Mouse (Mus musculus) activated CD4-positive, CD25-positive, alpha-beta regulatory T cell, adult 4 months (primary cell): ENCODE measurements at regions not wholly inside any gene's neighbourhood (a gene's known extent, or its start where the extent isn't known, plus 50 kb on each side); places are given as distances from the start of the nearest gene placed in this dataset.
A peak's percentile ranks its signal among the peaks of the same experiment; 100 is the strongest.

Experiments
- ATAC-seq: one replicate; pipeline ENCODE4 v1.8.0; 2017

GRCm38 (mm10) chr10:97282841-97283496 is 196.4 kb upstream of the Dcn start:
- ATAC-seq, result no peak

GRCm38 (mm10) chr10:97304791-97305355 is 174.5 kb upstream of the Dcn start:
- ATAC-seq, result no peak

- no peak for ATAC-seq
Observed at GRCm38 (mm10) chr10:97309580-97309979, 169.8 kb upstream of the Dcn start.

DNA sequence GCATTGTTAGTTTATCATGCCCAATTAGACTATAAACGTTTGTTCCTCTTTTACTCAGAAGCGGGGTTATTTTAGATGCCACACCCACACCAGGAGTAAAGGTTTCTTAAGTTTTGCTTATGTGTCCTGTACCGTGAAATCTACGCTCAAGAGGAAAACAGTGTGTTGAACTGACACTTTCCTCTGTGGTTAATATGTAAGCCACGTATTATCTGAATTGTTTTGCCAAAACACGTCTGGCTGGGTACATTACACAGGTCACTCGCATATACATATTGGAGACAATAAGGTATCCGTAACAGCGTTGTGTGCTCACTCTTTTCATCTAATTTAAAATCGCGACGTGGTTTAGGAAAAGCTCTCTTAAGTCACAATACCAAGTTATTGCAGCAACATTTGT is 166.9 kb upstream of the Dcn start:
- ATAC-seq, result no peak

DNA sequence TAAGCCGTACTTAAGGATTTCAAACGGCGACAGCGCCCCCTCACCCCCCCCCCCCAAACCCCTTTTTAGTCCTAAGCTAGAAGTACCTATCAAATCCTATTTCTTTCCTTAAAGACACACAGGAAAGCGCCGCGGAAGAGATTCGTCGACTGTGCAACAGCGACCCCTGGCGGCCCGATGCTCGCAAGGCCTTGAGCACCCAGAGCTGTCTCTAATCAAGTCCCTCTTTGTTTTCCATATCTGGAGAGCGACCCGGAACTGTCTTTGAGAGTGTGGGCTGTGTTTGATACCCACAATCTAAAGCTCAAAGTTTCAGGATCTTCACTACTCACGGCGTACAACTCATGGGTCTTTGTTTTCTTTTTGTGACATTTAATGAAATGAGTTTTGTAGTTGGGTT is 166.4 kb upstream of the Dcn start:
- ATAC-seq, result peak; percentile 71

DNA sequence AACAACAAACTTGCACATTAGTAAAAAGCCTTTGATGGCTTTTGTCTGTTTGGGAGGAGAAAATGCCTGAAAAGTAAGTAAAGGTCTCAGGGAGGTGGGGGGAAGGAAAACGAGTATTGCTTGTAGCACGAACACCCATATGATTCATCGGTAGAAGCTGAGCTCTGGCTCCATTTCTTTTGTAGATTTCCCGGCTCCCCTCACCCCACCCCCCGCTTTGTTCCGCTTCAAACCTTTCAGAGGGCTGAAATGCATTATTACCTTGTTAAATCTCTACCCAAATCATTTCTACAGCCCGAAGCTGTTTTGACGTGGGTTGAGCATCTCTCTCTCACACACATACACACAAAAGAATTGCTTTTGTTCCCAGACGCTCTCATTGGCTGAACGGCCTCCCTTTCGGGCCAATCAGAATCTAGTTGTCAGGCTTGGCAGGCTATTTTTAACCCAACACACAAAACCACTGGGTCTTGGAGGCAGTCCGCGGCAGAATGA is 166.0 kb upstream of the Dcn start:
- peak; percentile 95 for ATAC-seq

DNA sequence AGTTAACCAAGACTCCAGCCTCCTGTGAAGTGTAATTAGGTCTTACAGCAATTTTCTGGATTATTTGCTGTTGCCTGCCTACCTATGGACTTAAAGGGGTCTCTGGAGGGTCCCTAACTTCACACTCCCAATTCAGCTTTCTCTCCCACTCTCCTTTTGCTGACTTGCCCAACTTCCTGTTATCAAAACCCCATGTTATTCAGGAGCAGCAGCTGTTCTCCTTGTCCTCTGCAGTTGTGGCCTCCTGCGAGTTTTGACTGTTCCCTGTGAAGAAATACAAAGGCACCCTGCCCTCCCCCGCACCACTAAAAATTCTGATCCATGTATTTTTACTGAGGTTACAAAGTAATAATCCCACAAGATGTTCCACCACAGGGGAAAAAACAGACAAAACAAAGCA is 146.8 kb upstream of the Dcn start:
- no peak for ATAC-seq

DNA sequence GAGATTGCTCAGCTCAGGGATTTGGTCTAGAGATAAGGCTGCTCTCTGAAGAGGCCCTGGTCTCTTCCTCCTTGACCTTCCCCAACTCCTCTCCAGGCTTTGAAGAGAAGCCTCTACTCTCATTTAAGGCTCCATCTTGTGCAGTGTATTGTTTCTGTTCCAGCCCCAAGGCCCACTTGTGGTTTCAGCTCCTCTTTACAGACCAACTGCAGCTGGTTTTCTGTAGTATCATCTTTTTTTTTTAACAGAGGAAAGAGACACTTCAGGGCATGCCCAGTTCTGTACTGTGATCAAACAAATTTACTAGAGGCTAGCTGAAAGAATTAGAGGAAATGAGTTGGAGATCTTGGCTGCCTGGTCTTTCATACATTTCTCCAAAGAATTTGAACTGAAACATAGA is 145.4 kb upstream of the Dcn start:
- ATAC-seq, result no peak

DNA sequence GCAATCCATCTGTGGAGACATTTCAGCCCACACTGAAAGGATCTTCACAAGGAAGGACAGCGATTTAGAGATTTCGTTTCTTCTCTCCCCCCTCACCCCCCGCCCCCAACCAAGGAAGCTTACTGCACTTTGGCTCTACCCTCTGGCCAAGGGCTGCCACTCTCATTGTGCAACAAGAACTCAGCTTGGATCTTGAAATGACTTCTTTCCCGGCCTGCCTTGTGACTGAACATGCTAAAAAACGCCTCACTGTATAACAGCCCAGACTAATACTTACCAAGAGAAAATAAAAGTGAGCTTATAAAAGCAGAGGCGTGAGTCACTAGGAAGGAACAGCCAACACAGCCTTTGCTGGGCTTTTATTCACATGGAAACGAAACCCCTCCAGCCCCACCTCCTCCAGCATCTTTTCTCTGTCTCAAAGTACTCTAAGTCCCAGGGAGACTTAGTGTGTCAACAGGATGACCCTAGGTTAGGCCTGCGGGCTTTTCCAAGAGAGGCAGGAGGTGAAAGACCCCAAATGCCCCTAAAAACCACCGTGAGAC is 144.7 kb upstream of the Dcn start:
- ATAC-seq, result no peak

DNA sequence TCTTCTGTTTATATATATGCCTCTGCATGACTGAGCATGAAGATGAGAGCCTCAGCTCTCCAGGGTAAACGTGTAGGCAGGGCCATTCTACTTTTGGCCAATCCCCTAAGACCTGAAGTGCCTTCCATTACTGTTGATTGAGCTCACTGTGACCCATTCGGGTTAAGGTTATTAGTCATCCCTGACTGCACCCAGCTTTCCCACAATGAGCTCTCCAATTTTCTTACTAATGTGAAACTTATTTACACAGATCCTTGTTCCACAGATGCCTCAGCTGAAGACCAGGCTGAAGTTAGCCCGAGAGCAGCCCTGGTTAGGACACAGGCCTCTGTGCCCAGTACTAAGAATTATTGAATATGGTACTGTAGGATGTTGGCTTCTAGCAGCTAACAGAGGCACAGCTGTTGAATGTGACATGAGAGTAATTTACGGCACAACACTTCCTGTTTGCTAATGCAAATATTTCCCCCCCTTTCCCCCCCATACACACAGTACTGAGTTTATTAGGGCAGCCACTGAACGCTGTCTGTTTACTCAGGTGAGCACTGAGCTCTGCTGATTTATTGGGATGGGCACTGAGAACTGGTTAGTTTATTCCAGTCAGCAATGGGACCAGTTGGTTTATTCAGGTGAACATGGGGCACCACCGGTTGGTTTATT is 141.2 kb upstream of the Dcn start:
- no peak for ATAC-seq

GRCm38 (mm10) chr10:97339866-97340706 is 139.3 kb upstream of the Dcn start:
- ATAC-seq, result no peak

- peak; percentile 90 for ATAC-seq
Observed at GRCm38 (mm10) chr10:97345347-97345746, 134.1 kb upstream of the Dcn start.

GRCm38 (mm10) chr10:97346949-97347348 is 132.5 kb upstream of the Dcn start:
- ATAC-seq, result no peak

DNA sequence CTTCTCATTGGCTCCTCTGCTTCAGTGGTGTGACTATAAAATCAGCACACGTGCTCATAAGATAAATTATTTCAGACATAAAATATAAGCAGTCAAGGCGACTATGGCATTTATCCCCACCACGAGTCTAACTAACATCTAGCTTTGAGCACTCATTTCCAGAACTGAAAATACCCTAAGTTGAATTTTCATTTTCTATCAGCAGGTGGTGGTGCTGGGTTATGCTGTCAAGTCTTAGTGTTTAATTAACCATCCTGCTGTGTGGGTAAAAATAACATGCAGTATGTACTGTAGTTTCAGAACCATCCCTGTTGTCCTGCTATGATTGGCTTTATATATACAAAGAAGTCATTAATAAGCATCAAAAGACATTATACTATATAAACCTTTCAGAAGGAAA is 110.8 kb upstream of the Dcn start:
- ATAC-seq, result no peak

DNA sequence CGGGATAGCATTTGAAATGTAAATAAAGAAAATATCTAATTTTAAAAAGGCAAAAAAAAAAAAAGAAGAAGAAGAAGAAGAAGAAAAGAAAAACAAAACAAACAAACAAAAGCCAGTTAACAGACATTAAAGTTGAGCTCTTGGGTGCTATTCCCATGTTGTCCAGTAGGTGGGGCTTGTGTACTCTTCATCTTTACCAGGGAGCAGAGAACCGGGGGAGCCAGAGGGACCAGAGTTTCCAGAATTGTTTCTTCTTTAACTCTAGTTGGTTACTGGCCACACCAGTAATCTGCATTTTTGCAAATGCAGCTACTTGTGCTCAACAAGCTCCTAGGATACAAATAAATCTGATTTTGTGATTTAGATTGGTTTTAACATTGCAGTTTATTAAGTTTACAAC is 103.6 kb upstream of the Dcn start:
- no peak for ATAC-seq

- ATAC-seq, result no peak
Observed at GRCm38 (mm10) chr10:97376376-97376775, 103.0 kb upstream of the Dcn start.

GRCm38 (mm10) chr10:97381586-97381985 is 97.8 kb upstream of the Dcn start:
- no peak for ATAC-seq

DNA sequence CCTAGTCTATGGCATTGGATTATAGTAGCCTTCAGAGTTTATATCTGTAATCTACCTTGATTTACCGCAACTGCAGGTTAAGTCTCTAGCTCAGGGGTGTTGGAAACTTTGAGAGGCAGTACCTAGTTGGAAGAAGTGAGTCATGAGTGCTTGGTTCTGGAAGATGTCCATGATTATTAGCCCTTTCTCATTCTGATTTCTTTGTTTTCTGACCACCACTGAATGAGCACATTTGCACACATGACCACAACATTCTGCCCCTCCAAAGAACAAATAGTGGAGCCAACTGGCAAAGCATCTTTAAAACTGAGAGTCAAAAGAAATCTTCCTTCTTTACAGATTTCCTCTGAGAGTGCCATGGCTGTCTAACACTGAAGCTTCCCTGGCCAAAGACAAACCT is 95.5 kb upstream of the Dcn start:
- no peak for ATAC-seq

DNA sequence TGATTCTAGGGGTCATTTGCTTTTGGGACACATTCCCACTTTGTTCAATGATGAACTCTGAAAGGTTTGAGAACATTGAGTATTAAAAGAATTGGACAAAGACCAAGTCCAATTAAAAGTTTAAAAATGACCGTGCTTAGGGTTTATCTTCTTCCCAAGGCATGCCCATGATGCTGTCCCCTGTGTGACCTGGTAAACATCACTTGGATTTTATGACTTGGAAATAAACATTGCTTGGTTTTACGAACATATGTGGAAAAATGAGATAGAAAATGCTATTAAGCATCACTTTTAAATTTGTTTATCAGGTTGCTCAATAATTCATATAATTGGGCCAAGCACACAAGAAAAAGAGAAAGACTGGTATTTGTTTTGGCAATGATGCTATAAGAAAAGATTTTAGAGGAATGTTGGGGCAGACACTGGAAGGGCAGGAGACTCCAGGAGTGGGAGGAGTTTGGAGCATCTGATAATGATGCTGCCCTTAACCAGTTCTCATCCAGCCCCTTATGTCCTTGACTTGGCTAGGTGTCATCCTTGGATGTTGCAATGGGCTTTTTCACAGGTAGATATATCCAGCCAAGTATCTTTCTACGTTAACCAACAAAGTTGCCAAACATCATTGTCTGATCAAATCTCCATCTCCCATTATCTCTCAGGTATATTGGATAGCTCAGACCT is 92.1 kb upstream of the Dcn start:
- no peak for ATAC-seq

- no peak for ATAC-seq
Observed at GRCm38 (mm10) chr10:97389647-97390590, 89.5 kb upstream of the Dcn start.
